Mouse (Mus musculus) fibroblast of lung, adult 2 months (primary cell): ENCODE results near the gene Cwc22.

ENCODE experiments used
- DNase-seq: peaks from one replicate; pipeline ENCODE4 v3.0.0-alpha.2; 2011; ENCODE audit warnings: low read depth

Gene Cwc22

GRCm38 (mm10) chr2:77875516-77875915, 70.7 kb downstream of the Cwc22 start:
- no peak for DNase-seq

DNA sequence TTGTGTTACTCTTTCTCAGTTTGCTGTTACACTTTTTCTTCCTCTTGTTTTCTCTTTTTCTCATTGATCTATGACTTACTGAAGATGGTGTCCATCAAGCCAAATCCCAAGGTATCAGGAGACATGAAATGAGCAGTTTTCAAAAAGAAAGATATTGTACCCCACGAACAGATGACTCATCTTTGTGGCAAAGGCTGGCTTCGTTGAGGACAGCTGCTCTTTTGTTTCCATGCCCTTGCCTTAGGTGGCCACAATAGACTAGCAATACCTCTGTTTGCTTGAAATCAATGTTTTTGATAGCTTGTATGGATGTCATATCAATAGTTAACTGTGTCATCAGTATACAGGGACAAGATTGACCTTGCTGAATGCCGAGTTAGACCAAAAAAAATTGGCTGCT, 71.5 kb downstream of the Cwc22 start:
- no peak for DNase-seq

DNA sequence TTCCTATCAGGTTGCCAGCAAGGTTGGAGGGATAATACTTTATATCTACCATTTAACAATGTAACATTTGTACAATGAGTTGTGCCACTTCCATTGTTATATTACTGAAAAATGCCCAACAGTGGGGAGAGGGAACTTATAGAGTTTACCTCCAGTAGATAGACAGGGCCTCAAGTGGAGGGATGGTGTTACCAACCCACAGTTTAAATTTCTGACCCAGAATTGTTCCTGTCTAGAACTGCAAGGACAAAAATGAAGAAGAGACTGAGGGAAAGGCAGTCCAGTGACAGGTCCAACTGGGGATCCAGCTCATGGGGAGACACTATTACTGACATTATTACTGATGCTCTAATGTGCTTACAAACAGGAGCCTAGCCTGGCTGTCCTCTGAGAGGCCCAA, 72.4 kb downstream of the Cwc22 start:
- DNase-seq: no peak

- DNase-seq: no peak
Measured at GRCm38 (mm10) chr2:77872676-77873075, 73.5 kb downstream of the Cwc22 start.

DNA sequence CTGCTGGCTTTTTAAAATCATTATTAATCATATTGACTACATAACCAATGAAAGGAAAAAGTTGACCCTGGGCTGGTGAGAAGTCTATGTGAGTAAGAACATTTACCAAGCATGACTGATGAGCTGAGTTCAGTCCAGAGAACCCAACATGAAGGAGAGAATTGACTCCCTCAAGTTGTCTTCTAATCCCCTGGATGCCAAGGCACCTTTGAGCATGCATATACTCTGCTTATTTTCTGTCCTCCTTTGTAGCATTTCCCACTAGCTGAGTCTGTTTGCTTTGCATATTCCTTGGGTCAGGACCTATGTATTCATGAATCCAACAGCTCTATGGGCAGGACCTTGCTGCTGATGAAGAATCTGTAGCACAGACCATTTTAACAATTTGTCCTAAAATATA, 75.0 kb downstream of the Cwc22 start:
- no peak for DNase-seq

GRCm38 (mm10) chr2:77869729-77870280, 76.4 kb downstream of the Cwc22 start:
- DNase-seq: no peak

- DNase-seq: no peak
Measured at GRCm38 (mm10) chr2:77863934-77864333, 82.2 kb downstream of the Cwc22 start.

- no peak for DNase-seq
Measured at GRCm38 (mm10) chr2:77863522-77863921, 82.7 kb downstream of the Cwc22 start.

- DNase-seq: no peak
Measured at GRCm38 (mm10) chr2:77841464-77841863, 104.7 kb downstream of the Cwc22 start.

DNA sequence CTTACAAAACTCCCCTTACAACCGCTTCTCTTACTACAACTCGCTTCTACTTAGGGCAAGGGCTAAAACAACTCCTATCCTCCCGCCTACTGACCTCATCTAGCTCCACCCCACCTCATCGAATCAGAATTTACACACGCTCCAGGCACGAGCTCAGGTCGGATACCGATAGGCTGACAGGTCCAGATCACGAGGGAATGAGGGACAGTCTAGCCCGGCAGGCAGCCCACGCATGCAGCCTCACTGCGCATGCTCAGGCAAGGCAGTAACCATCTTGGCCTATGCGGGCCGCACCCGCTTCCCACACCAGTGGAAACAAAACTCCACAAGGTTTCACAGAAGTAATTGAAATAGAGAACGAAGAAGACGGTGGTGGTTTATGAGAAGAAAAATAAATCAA, 106.6 kb downstream of the Cwc22 start:
- no peak for DNase-seq

DNA sequence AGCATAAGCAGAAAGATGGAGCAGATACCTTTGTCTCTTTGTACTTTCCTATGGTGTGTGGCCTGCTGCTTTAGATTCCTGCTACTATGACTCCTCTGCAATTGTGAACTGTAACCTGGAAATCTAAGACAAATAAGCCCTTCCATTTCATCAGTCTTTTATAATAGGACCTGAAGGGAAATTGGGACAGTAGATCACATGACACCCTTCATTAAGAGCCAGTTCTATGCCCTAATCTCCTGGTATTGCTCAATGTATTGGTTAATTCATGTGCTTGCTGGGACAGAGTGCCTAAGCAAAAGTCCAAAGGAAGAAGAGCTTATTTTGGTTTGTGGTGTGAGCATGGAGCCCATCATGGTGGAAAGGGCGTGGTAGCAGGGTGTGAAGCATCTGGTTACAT, 107.5 kb downstream of the Cwc22 start:
- no peak for DNase-seq

DNA sequence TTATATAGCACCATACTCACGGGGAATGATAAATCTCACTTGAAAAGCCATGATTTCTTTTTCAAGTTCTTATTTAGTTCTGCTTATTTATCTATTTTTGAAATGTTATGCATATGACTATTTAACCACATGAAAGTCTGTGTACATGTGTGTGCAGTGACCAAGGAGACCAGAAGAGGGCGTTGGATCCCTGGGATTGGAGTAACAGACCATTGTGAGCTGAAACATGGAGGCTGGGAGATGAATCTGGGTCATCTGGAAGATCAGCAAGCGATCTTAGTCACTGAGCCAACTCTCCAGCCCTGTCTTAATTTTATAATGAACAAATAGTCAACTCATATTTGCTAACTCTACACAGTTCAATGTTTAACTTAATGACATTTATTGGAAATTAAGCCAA, 110.4 kb downstream of the Cwc22 start:
- DNase-seq: no peak
